4 mouse cellular contexts compared by ENCODE assay signal in genomic region chr1:51400541-51400940, GRCm38 (mm10).
DNase-seq lines count a peak whose midpoint lies in the region.

No protein-coding gene starts in this region.

- DNase-seq in A20 (ENCODE audit: low read depth, low spot score) (peak; percentile 37), ES-CJ7 (ENCODE audit: low read depth, low spot score) (peak; percentile 33), R1 (ENCODE audit: low read depth, low spot score) (peak; percentile 81), ZHBTc4 (ENCODE audit: low read depth, low spot score) (peak; percentile 56)

Comparison
In these comparisons a context has a peak if more than half of its experiments do, and no peak if none do; other contexts are left out.
1. Peak in every context shown above with its lines: DNase-seq.